Mouse (Mus musculus) embryo, embryonic 11 days (tissue): ENCODE data around the gene Mrap2.

Experiments
- DNase-seq: peaks from one replicate; pipeline ENCODE4 v3.0.0-alpha.2; 2015

The Mrap2 gene

DNA sequence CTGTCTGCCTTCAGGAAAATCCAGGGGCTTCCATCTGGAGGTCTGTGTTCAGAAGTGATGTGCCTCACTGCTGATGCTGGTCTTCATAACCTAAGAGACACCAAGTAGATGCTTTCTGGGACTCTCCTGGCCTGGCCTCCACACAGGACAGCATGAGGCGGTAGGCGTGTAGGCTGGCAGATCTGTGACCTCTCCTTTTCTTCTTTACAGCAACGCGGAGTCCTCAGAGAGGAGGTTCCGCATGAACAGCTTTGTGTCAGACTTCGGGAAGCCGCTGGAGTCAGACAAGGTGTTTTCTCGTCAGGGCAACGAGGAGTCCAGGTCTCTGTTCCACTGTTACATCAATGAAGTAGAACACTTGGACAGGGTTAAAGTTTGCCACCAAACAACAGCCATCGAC, 38.1 kb downstream of the Mrap2 start:
- no peak for DNase-seq

DNA sequence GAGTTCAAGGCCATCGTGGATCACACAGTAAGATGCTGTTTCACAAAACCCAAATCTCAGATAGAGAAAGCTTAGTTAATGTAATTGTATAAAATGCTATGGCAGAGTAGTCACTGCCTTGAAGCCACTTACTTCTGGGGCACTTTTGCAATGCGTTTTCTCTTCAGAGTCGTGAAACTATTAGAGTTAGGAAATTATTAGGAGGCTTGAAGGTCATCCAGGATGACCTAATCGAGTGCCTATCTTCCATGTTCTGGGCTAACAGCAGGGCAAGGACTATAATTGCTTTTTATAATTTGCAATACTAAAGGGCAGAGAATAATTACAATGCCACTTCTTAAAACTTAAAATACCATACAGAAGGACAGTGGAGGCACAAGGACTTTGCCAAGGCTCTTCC, 43.2 kb downstream of the Mrap2 start:
- DNase-seq, result no peak

DNA sequence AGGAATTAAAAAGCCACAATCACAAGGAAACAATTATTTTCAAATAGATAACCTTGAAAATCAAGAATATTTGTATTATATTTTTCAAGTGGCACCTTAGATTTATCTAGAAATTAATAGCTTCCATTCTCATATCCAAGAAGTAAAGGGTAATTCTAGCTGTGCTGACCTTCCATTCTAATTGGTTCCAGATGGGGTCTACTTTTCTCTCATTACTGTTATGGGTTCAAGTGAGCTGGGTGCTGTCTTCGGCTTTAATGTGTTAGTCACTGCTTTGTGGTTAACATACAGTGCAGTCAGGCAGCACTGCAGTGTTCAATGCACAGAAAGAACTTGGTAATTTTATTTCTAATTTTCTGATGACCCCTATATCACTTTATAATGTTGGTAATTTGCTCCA, 49.6 kb downstream of the Mrap2 start:
- DNase-seq, result peak; percentile 35

DNA sequence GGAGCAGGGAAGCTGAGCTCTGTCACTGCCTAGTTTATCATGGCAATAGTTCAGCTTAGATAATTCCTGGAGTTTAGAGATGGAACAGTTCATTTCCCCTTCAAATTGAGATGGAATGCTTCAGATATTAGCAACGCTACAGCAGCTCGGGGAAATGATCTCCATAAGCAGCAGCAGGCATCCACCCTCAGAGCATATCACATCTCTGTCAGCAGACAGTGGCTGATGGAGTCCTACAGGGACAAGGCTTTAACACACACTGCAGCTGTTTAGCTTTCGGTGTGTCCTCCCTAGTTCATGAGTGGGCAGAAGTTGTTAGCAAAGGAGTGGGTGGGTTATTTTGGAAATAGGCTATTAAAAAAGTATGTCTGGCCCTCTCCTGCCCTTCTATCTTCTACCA, 53.2 kb downstream of the Mrap2 start:
- DNase-seq, result no peak

DNA sequence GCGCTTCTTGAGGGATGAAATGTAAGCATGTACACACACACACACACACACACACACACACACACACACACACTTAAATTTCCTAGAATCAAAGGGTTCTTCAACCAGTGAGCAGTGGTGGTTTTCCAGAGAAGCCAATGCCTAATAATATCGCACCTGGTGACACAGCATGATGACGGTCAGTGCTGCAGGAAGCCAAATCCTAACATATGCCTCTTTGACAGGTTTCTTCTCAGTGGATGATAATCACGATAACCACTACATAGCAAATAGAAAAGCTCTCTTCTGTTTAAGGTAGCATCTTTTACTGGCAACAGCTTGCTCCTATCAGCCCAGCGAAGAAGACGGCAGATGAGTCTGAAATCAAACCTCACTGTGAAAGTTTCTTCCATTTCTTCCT, 53.9 kb downstream of the Mrap2 start:
- DNase-seq, result no peak

DNA sequence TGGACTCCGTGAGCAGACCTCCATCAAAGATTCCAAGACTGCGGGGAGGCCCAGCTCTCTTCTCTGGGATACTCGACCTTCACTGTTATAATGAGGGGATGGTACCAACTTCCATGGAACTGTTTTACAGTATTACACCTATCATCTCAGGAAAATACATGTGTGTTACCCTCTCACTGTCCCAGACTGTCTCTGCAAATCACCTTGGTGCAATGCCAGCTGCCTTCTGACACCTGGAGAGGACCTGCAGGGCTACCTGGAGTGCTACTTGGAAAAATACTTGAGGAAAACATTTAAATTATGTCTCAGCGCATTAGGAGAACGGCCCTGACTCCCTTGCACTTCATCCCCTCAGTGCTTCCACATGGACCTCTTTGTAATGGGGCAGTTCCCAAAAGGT, 56.3 kb downstream of the Mrap2 start:
- DNase-seq, result no peak

DNA sequence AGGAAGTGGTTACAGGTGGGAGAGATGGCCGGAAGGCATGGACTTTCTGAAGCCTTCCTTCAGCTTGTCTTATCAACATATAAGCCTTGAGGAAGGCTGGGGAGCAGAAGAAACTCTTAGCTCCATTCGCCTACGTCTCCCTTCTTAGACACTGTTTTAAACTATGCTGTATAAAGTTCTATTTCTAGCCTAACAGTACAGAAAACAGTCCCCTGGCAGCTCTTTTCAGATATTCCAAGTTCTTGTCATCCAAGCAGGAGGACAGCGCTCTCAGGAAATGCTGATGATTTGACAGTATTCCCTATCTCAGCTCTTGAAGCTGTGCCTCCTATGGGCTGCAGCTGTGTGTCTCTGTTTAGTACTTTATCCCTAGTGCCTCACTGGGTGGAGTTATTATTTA, 56.8 kb downstream of the Mrap2 start:
- no peak for DNase-seq

DNA sequence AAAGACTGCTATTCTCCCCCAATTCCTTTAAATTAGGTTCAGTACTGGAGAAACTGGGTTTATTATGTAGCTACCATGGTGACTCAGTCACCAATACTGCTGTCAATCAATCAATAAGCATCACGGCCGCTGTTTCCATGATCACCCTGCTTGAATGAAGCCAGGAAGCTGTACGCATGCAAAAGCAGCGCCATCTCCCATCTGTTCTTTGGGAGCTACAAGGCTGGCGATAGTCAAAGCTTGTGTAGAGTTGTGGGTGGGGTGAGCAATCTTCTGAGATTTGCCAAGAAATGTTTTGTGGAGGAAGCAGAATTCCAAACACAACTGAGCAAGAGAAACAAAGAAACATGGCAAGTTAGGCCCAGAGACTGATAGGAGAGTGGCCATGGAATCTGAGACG, 58.3 kb downstream of the Mrap2 start:
- no peak for DNase-seq

DNA sequence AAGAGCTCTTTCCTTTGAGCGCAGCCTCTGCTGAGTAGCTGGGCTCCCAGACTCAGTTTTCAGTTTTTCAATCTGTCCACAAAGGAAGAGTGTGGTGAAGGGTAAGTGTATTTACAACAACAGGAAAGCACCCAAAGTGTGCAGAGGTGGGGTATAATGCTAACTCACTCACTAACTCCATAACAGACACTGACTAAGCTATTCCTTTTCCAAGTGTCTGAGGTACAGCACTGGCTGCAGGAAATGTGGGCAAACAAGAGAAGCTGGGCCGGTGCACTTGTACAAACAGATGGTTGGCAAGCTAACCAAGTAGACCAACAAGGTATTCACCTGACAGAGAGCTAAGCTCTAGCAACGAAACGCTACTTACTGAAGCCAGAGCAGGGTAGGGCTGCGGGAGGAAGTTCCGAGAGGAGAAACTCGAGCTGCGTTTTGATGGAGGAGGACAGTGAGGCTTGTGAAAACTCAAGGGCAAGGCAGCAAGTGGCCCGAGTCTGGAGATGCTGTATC, 66.8 kb downstream of the Mrap2 start:
- DNase-seq, result no peak

DNA sequence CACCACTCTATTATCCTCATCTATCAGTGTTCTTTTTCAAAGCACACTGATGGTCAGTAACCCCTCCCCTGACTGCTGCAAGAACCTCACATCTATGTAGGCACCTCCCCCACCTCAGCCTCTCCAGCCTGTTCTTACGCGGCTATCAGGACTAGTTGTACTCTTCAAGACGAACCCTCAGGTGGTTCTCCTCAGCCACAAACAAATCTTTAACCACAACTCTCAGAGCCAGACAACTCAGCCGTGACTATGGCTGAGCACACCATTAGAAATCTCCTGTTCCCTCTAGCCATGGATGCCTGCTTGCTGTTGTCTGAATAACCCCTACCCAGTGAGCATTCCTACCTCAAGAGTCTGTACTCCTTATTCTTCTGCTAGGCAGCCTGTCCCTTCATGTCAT, 69.1 kb downstream of the Mrap2 start:
- no peak for DNase-seq
